Mouse (Mus musculus): ENCODE data around the gene Ptprs. TPM values are rescaled to one million over a fixed set of nuclear protein-coding genes. Genes with fewer than 3 reads are reported as not detected.

Ptprs gene
- polyA plus RNA-seq, 1 experiment from 2014 or later: 210 TPM

GRCm38 (mm10) chr17:56461771-56462743 lies 14.2 kb downstream of the Ptprs start:
- DNase-seq (ENCODE audit: low spot score) (peak; percentile 100), ATAC-seq (replicated peaks; ENCODE audit: low FRiP score) (peak; percentile 93)
- Histone ChIP-seq H3K9ac (ENCODE audit: low read length) (peak overlapping the region; percentile 82), H3K4me3 (ENCODE audit: low read depth, low read length) (peak overlapping the region; percentile 56), H3K27ac (ENCODE audit: low read depth, low read length) (peak overlapping the region; percentile 92), H3K36me3 (ENCODE audit: control insufficient read depth, insufficient read depth, low read length) (no peaks in the 10 kb centered on the region; the same call in 1 of the 2 replicates), H3K27me3 (ENCODE audit: control insufficient read depth, insufficient read depth, low read length) (no peaks in the 10 kb centered on the region), H3K9me3 (ENCODE audit: control insufficient read depth, low read length) (no peaks in the 10 kb centered on the region), H3K4me2 (ENCODE audit: low read depth, low read length, severe bottlenecking) (peak overlapping the region; percentile 96), H3K4me1 (replicated peaks; ENCODE audit: control insufficient read depth, insufficient read depth, low read length) (peaks cover 8% of the 10 kb centered on the region)
- WGBS: under 1% methylated on average over 77 of the region's 77 CpGs

- H3K4me1 ChIP-seq (replicated peaks; ENCODE audit: control insufficient read depth, insufficient read depth, low read length): peaks cover 8% of the 10 kb centered on the region
- H3K36me3 ChIP-seq (ENCODE audit: control insufficient read depth, insufficient read depth, low read length): peaks cover 5% of the 10 kb centered on the region
- peak overlapping the region; percentile 56 for H3K4me3 ChIP-seq (ENCODE audit: low read depth, low read length)
- no peak for DNase-seq (ENCODE audit: low spot score)
- 20% methylated on average over 6 of the region's 6 CpGs for WGBS
- H3K4me2 ChIP-seq (ENCODE audit: low read depth, low read length, severe bottlenecking): peak overlapping the region; percentile 96
- H3K27me3 ChIP-seq (ENCODE audit: control insufficient read depth, insufficient read depth, low read length): no peaks in the 10 kb centered on the region
- ATAC-seq (replicated peaks; ENCODE audit: low FRiP score): no peak
- peak overlapping the region; percentile 82 for H3K9ac ChIP-seq (ENCODE audit: low read length)
- H3K9me3 ChIP-seq (ENCODE audit: control insufficient read depth, low read length): no peaks in the 10 kb centered on the region
- peak overlapping the region; percentile 92; the same call in 1 of the 2 replicates for H3K27ac ChIP-seq (ENCODE audit: low read depth, low read length)
Measured at GRCm38 (mm10) chr17:56460876-56461275, 15.4 kb downstream of the Ptprs start.

DNA sequence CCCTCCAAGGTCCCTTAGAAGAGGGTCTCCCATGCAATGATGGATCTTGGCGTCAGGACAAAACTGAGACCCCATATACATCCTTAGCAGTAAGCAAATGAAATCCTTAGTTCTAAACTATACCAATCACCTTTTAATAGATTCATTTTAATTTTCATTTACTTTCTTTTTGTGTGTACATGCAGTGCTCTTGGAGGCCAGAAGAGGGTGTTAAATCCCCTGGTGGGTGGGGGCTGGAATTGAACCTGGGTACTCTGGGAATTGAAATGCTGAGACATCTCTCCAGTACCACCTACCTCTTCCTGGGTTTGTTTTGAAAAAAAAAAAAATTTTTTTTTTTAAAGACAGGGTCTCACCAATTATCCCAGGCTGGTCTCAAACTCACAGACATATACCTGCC lies 18.8 kb downstream of the Ptprs start:
- Histone ChIP-seq H3K4me2 (ENCODE audit: low read depth, low read length, severe bottlenecking) (no peak overlapping the region), H3K27me3 (ENCODE audit: control insufficient read depth, insufficient read depth, low read length) (no peaks in the 10 kb centered on the region), H3K27ac (ENCODE audit: low read depth, low read length) (no peak overlapping the region), H3K9ac (ENCODE audit: low read length) (no peak overlapping the region), H3K4me3 (ENCODE audit: low read depth, low read length) (no peak overlapping the region), H3K9me3 (ENCODE audit: control insufficient read depth, low read length) (no peaks in the 10 kb centered on the region), H3K4me1 (replicated peaks; ENCODE audit: control insufficient read depth, insufficient read depth, low read length) (no peaks in the 10 kb centered on the region; the same call in 1 of the 2 replicates), H3K36me3 (ENCODE audit: control insufficient read depth, insufficient read depth, low read length) (peaks cover 15% of the 10 kb centered on the region)
- ATAC-seq (replicated peaks; ENCODE audit: low FRiP score) (no peak), DNase-seq (ENCODE audit: low spot score) (no peak)
- WGBS: 93% methylated on average over 1 of the region's 1 CpGs

GRCm38 (mm10) chr17:56456353-56456752 lies 19.9 kb downstream of the Ptprs start:
- Histone ChIP-seq H3K4me2 (ENCODE audit: low read depth, low read length, severe bottlenecking) (no peak overlapping the region), H3K4me3 (ENCODE audit: low read depth, low read length) (no peak overlapping the region), H3K36me3 (ENCODE audit: control insufficient read depth, insufficient read depth, low read length) (peaks cover 19% of the 10 kb centered on the region), H3K27ac (ENCODE audit: low read depth, low read length) (no peak overlapping the region), H3K9ac (ENCODE audit: low read length) (no peak overlapping the region), H3K27me3 (ENCODE audit: control insufficient read depth, insufficient read depth, low read length) (no peaks in the 10 kb centered on the region), H3K4me1 (replicated peaks; ENCODE audit: control insufficient read depth, insufficient read depth, low read length) (no peaks in the 10 kb centered on the region; the same call in 1 of the 2 replicates), H3K9me3 (ENCODE audit: control insufficient read depth, low read length) (no peaks in the 10 kb centered on the region)
- DNase-seq (ENCODE audit: low spot score) (no peak), ATAC-seq (replicated peaks; ENCODE audit: low FRiP score) (no peak)
- WGBS: 88% methylated on average over 5 of the region's 5 CpGs

DNA sequence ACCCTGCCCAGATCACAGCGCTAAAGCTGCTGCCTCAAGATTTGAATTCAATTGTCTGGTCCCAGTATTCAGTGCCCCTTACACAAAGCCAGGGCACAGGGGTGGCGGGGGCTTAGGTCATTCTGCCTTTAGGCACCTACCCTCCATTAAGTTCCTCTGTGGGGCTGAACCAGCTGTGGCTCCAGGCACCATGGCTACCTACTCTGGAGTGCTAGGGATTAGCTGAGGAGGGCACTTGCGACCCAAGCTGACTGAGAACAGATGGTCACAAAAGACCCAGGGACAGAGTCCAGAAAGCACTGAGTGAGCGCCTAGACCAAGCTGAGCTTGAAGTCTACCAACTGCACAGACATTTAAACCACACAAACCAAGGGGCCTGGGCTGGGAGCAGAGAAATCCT lies 22.6 kb downstream of the Ptprs start:
- H3K9ac ChIP-seq (ENCODE audit: low read length): no peak overlapping the region
- WGBS: 70% methylated on average over 4 of the region's 4 CpGs
- ATAC-seq (replicated peaks; ENCODE audit: low FRiP score) (no peak), DNase-seq (ENCODE audit: low spot score) (no peak)
- no peaks in the 10 kb centered on the region for H3K4me1 ChIP-seq (replicated peaks; ENCODE audit: control insufficient read depth, insufficient read depth, low read length)
- no peak overlapping the region for H3K4me2 ChIP-seq (ENCODE audit: low read depth, low read length, severe bottlenecking)
- no peak overlapping the region for H3K27ac ChIP-seq (ENCODE audit: low read depth, low read length)
- H3K4me3 ChIP-seq (ENCODE audit: low read depth, low read length): no peak overlapping the region
- no peaks in the 10 kb centered on the region for H3K27me3 ChIP-seq (ENCODE audit: control insufficient read depth, insufficient read depth, low read length)
- H3K9me3 ChIP-seq (ENCODE audit: control insufficient read depth, low read length): no peaks in the 10 kb centered on the region
- H3K36me3 ChIP-seq (ENCODE audit: control insufficient read depth, insufficient read depth, low read length): peaks cover 31% of the 10 kb centered on the region

- no peak for DNase-seq (ENCODE audit: low spot score)
- H3K27ac ChIP-seq (ENCODE audit: low read depth, low read length): no peak overlapping the region
- no peaks in the 10 kb centered on the region for H3K4me1 ChIP-seq (replicated peaks; ENCODE audit: control insufficient read depth, insufficient read depth, low read length)
- H3K9me3 ChIP-seq (ENCODE audit: control insufficient read depth, low read length): no peaks in the 10 kb centered on the region
- no peak overlapping the region for H3K4me2 ChIP-seq (ENCODE audit: low read depth, low read length, severe bottlenecking)
- no peak overlapping the region for H3K9ac ChIP-seq (ENCODE audit: low read length)
- no peak overlapping the region for H3K4me3 ChIP-seq (ENCODE audit: low read depth, low read length)
- peaks cover 33% of the 10 kb centered on the region for H3K36me3 ChIP-seq (ENCODE audit: control insufficient read depth, insufficient read depth, low read length)
- ATAC-seq (replicated peaks; ENCODE audit: low FRiP score): no peak
- H3K27me3 ChIP-seq (ENCODE audit: control insufficient read depth, insufficient read depth, low read length): no peaks in the 10 kb centered on the region
- 81% methylated on average over 4 of the region's 4 CpGs for WGBS
Measured at GRCm38 (mm10) chr17:56453251-56453650, 23.0 kb downstream of the Ptprs start.

DNA sequence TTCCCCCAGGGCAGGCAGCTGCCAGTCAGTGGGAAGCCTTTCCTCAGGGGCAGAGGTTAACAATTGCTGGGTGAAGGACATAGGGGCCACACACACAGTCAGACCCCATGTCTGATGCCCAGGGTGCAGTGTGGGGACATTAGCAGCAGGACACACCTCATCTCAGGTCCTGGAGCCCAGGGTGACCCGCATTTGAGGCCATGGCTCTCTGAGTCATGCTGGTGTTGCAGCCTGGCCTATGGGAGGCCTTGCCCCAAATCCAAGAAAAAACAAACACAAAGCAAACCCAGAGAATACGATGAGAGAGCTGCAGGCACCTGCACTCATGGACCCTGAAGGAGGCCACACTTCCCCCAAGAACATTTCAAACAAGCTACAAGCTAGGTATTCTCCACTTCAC lies 28.6 kb downstream of the Ptprs start:
- Histone ChIP-seq H3K27ac (ENCODE audit: low read depth, low read length) (no peak overlapping the region), H3K4me2 (ENCODE audit: low read depth, low read length, severe bottlenecking) (no peak overlapping the region), H3K4me3 (ENCODE audit: low read depth, low read length) (no peak overlapping the region), H3K9me3 (ENCODE audit: control insufficient read depth, low read length) (no peaks in the 10 kb centered on the region), H3K4me1 (replicated peaks; ENCODE audit: control insufficient read depth, insufficient read depth, low read length) (peaks cover 5% of the 10 kb centered on the region; the same call in 1 of the 2 replicates), H3K27me3 (ENCODE audit: control insufficient read depth, insufficient read depth, low read length) (no peaks in the 10 kb centered on the region), H3K36me3 (ENCODE audit: control insufficient read depth, insufficient read depth, low read length) (peaks cover 23% of the 10 kb centered on the region), H3K9ac (ENCODE audit: low read length) (no peak overlapping the region)
- ATAC-seq (replicated peaks; ENCODE audit: low FRiP score): no peak
- WGBS: 82% methylated on average over 2 of the region's 2 CpGs
- DNase-seq (ENCODE audit: low spot score): no peak

DNA sequence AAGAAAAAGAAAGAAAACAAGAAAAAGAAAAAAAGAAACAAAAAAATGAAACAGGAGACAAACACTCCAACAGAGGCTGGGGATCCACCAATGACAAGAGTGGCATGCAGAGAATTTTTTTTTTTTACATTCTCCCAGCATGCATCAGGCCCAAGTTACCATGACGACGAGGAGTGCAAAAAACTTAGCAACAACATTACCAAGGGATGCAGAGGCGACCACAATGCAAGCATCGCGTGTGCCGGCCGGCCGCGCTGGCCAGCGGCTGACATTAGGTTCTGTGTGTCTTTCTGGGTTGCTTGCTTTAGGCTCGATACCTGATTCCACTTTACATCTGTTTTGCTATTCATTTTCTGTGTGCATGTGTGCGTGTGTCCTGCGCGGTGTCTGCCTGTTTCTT lies 30.9 kb downstream of the Ptprs start:
- peak overlapping the region; percentile 27; the same call in 1 of the 2 replicates for H3K27ac ChIP-seq (ENCODE audit: low read depth, low read length)
- H3K9me3 ChIP-seq (ENCODE audit: control insufficient read depth, low read length): no peaks in the 10 kb centered on the region
- peaks cover 5% of the 10 kb centered on the region; the same call in 1 of the 2 replicates for H3K4me1 ChIP-seq (replicated peaks; ENCODE audit: control insufficient read depth, insufficient read depth, low read length)
- H3K36me3 ChIP-seq (ENCODE audit: control insufficient read depth, insufficient read depth, low read length): peaks cover 20% of the 10 kb centered on the region
- H3K4me3 ChIP-seq (ENCODE audit: low read depth, low read length): no peak overlapping the region
- H3K9ac ChIP-seq (ENCODE audit: low read length): no peak overlapping the region
- H3K27me3 ChIP-seq (ENCODE audit: control insufficient read depth, insufficient read depth, low read length): no peaks in the 10 kb centered on the region
- ATAC-seq (replicated peaks; ENCODE audit: low FRiP score) (peak; percentile 53; the same call in 1 of the 2 replicates), DNase-seq (ENCODE audit: low spot score) (no peak)
- H3K4me2 ChIP-seq (ENCODE audit: low read depth, low read length, severe bottlenecking): no peak overlapping the region
- 64% methylated on average over 14 of the region's 14 CpGs for WGBS
